Mouse (Mus musculus) lung, postnatal 36 days (tissue): ENCODE results near the gene Hoxa1.

Experiments
- DNase-seq: peaks from one replicate; pipeline ENCODE4 v3.0.0; 2022; ENCODE audit warnings: mixed read lengths

The Hoxa1 gene

DNA sequence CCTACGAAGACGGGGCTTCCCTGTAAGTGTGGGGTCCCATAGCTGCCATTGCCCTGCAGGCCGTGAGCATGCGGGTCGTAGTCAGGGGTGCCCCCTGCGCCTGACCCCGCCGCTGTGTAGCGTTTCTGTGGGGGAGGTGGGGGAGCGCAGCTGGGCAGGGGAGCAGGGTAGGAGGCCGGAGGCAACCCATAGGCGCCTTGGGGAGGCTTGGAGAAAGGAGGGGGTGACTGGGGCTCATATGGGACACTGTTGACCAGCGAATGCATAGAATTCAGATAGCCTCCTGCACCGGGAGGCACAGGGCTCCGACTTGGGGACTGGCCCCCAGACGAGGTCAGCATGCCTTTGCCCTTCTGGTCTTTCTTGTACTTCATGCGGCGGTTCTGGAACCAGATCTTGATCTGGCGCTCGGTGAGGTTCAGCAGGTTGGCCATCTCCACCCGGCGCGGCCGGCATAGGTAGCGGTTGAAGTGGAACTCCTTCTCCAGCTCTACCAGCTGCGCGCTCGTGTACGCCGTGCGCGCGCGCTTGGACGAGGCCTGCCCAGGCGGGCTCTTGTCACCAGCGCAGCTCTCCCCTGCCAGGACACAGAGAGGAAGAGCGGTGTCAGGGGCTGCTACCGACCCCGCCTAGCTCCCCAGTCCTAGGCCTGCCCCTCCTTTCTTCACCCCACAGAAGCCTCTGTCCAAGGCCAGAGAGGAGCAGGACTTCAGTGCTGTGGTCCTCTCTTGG, 12.2 kb upstream of the Hoxa1 start:
- DNase-seq, result no peak

DNA sequence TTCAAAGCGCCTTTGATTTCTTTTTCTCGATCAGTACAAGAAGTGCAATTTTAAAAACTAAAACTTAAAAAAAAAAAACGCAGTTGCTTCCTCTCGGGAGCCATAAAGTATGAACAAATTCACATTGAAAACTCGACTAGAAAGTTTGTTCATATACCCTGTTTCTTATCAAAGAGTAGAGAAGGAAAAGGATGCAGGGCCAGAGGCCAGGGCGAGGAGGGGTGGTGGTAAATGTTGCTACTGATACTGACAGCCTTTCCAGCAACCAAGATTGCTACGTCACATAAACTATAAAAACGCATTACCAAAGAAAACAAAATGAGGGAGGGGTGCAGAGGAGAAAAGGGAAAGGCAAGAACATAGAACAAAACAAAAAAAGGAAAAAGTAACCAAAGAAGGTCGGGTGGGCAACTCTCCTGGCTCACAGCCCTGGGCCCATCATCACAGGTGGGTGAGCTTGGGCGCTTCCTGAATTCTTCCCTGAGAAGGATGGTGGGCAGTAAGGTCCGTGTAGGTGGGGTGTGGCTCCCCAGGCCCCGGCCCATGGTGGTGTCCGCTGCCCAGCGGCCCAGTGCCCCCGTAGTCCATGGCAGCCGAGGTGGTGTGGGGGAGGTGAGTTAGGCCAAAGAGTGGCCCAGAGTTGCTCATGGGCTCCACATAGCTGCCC, 11.5 kb upstream of the Hoxa1 start:
- no peak for DNase-seq

DNA sequence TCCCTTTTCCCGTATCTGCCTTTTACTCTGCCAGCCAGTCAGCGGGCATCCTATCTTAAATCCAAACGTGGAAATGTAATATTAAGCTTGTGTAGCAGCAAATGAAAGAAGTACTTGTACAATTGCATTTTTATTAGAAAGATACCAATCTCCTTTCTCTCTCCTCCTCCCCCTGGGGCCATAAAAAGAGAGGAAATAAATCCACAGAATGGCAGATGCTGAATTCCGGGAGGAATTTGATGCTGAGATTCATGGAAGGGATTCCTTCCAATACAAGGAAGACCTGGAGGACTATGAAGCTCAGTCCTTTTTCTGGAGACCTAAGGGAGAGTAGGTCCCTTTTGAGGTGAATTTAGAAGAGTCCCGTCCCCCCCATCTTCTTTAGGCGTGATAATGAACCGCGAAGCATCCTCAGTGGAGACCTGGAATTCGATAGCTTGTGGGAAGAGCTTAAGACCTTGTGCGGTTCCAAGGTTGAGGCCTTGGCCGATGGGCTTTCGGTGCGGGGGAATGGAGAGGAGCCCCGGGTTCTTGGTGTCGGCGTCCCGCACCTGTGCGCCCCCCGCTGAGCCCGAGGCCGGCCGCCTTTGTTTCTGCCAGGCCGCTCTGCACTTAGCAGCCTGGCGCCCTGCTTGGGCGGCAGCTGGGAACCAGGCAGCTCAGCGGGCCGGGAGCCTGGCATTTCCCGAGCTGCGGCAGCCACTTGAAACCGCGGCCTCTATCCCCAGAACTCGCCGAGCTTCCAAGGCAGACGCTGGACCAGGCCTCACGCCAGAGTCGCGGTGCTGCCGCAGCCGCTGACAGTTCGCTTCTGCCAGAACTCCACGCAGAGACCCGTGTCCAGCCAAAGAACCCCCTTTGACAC, 10.3 kb upstream of the Hoxa1 start:
- no peak for DNase-seq

DNA sequence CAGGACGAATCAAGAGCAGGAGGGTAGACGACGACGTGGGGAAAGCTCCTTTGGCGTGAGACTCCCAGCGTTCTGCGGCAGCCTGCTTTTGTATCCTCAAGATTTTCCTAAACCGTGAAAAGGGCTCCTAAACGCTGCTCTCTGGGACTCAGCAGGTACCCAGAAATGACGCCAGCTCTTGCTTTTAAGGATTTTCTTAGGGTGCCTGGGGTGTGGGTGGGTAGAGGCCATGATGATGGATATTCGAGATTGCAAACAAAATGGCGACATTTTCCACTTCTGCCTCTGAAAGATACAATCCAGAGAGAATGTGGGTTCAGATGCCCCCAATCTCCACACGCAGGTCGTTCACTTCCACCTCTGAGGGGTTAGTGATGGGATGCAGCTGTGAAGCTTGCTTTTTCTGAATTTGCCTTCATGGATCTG, 9.6 kb upstream of the Hoxa1 start:
- DNase-seq, result no peak

DNA sequence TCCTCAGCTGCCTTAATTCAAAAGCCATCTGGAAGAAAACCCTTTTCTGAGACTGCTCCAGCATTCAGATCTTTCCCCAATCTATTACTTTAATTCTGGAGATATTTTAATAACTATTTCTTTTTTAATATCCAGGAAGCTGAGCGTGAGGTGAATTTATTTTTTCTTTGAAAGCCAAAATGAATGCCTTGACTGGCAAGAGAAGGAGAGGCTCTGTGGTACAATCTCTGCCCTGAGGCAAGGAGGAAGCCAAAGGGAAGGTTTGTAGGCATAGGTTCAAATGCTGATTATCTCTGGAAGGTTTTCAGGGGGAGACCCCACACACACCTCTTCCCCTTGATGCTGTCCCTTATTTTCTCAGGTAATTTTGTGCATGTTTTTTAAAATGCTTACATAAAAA, 9.1 kb upstream of the Hoxa1 start:
- DNase-seq, result no peak

DNA sequence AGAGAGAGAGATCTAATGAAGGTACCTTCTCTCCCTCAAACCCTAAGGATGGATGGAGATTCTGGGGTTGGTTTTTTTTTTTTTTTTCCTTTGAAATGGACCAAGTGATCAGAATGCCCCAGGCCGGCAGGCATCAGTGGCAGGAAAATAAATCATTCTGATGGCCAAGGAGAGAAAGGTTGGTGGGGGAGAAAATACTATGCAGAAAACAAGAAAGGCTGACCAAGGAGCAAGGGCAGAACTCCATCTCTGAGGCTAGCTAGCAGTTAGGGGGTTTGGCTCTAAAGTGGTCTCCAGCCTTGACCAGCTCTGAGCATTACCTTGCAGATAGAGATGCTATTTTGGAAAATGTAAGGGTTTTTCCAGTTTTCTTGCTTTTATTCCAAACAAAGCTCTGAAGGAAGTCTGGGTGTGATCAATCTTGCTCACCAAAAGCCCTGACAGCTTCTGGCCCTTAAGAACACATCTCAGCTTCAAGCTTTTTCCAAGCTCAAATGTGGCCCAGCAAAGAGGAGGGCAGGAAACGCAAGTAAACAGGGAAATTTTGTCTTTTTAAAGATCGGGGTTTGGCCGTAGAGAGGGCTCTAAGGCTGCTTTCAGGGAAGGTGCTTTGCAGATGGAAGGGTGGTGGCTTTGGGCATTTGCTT, 8.4 kb upstream of the Hoxa1 start:
- no peak for DNase-seq

DNA sequence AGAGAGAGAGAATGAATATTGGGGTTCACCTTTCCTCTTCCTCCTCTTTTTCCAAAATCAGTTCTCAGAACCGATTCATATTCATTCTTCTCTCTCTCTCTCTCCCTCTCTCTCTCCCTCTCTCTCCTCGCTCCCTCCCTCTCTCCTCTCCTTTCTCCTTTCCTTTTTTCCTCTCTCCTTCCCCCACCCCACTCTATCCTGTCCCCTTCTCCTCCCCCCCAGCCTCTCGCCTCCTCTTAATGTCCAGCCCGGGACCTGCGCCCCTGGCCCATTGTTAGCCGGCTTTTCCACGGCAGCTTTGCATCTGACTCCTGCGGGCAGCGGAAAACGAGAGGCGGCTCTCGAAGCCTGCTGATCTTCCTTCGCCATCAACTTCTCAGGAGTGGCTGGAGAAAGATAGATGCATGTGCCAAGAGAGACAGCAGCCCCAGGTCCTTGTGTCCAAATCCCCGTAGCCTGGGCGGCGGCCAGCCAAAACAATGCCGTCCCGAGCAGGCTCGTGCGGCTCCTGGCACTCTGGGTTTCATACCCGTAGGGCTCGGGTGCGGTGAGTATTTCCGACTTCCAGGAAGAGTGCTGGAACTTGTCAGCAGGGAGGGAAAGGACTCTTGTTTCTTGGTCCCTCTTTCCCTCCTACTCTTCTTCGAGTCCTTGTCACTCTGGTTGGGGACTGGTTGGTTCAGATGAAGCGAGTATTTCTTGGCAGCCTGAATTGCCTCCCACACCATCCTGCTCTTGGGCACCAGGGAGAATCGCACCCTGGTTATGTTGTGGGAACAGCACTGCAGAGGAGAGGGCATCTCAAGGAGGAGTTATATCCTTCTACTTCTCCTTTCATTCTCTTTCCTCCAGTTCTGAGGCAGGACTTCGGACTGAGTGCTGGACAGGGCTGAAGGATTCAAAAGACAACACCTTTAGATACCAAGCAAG, 7.6 kb upstream of the Hoxa1 start:
- peak; percentile 62 for DNase-seq

DNA sequence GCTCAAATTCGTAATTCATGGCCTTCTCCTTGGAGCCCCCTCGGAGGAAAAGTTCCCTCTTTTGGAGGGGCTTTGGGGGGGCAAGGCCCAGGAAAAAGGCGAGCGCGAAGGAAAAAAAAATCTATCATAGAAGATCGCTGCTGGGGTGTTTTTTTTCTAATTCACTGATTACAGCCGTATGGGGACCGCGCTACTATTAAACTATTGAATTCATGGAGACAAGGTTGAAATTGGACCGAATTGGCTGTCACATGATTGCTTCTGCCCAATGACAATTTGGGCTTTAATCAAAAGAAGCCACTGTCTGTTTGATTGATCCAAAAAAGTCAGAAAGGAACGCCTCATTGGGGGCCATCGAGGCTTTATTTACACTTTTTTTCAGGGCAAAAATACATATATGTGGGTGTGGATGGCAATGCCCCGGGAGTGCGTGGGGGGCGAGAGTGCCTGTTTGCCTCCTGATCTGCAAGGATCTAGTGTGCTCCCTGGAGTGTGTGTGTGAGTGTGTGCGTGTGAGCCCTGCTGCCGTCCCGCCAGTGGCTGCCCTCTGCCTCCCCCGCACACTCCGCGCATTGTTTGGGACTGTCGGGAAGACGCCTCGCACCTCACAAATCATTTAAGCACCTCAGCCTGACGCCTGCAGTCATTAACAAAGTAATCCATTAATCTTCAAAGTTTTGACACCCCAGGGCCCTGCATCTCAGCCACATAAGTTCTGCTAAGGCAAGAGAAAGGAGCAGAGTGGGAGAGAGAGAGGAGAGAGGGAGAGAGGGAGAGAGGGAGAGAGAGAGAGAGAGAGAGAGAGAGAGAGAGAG, 6.7 kb upstream of the Hoxa1 start, which contains the start of gene Hoxa2:
Gene Hoxa2 (minus strand): TSS at position 206 of the 815 bp plus-strand sequence.
- DNase-seq, result peak; percentile 63

DNA sequence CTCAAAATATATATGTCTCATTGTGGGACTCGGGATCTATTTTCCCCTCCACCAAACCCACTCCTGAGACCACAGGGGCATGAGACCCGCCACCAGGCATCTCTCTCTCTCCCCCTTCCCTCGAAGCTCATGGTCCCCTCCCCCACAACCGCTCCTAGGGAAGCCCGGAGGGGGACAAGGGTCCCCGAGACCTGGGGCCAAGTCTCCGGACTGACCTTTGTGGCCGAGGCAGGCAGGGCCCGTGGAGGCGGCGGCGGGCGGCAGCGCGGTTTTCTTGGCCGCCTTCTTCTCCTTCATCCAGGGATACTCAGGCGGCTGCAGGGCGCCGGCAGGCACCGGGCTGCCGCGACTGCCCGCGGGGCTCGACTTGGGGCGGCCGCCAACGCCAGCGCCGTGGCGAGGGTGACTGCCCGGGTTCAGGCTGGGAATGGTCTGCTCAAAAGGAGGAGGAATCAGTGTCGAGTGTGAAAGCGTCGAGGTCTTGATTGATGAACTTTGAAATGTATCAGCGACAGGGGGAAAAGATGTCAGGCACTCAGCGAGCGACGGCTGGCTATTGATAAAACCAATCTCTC, 6.0 kb upstream of the Hoxa1 start:
- no peak for DNase-seq

DNA sequence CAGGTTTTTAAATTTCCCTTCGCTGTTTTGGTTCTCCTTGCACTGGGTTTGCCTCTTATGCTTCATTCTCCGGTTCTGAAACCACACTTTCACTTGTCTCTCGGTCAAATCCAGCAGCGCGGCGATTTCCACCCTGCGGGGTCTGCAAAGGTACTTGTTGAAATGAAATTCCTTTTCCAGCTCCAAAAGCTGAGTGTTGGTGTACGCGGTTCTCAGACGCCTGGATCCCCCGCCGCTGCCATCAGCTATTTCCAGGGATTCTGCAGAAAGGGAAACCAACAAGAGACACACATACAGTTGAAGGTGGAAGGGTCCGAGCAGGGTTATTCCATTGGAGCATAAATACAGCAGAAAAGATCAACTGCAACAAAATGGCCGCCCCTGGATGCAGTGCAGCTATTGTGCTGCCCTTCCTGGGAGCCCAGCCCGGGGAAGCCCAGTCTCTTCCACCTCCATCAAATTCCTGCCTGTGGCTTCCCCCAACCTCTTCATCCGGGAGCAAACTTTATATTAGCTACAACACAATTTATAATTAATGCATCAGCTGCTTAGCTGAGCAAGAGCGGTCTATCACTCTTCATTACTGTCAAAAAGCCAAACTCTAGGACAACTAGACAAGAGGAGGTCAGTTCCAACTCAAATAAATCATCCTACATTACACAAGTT, 5.4 kb upstream of the Hoxa1 start:
- DNase-seq, result no peak

DNA sequence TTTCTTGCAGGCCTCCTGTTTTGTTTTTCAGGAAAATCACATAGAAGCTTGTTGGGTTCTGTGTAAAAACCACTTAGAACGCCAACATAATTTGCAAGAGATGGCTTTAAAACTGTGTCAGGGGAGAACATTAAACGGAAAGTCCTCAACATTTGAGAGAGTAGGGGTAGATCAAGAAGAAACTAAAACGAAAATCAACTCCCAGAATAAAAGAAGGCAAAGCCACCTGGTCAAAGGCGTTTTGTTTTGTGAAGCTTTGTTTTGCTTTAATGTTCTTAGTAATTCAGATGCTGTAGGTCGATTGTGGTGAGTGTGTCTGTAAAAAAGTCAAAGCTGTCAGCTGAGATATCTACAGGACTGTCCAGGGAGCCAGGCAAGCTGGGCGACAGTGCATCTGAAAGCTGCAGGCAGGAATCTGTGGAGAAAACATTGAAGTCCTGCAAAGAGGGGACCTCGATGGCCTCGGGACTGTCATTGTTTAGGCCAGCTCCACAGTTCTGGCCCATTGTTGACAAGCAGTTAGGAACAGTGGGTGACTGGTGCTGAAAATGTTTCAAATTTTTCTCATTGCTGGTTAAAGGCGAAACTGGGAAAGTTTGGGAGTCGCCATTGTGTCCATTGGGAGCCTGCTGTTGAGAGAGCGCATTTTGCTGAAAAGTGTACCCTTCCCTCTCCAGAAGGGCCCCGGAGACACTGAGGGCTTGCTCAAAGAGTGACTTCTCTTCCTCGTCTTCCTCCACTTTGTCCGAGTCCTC, 4.7 kb upstream of the Hoxa1 start:
- DNase-seq, result no peak

DNA sequence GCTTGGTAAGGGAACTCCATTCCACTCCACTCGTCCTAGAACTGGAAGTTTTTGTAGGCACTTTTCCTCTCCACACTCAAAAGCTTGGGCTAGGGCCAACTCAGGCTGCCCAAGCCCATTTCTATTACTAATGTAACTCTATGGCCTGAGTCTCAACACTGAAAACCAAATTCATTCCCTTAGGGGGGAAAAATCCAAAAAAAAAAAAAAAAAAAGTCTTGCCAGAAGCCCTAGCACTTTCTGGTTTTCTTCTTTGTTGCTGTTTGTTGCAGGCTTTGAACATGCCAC, 3.9 kb upstream of the Hoxa1 start:
- no peak for DNase-seq

DNA sequence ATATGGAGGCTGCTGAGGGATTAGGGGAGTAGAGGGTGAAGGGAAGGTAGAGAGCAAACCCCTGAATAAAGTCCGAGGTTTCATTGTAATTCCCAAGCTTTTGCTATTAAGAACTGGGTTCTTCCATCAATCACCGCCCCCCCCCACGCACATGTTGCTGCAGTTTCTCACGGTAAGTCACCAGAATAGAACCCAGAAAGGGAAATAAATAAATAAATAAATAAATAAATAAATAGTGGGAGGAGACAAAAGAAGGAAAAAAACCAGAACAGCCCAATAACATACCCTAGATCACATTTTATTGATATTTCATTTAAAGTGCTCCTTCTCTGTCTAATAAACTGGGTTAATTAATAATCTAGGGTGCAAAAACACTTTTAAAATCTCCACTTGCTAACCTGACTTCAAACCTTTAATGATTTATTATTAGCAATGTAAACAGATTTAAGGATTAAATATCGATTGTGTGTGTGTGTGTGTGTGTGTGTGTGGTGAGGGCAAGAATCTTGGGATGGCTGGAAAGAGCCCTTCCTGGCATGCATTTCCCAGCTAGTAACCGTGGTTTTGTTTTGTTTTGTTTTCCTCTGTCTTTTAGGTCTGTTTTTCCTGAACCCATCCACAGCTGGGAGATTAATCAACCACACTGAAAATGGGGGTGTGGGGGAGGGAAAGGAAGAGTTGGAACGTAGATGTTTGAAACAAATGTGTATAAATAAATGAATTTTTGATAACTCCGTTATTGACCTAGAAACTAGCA, 3.4 kb upstream of the Hoxa1 start:
- no peak for DNase-seq

DNA sequence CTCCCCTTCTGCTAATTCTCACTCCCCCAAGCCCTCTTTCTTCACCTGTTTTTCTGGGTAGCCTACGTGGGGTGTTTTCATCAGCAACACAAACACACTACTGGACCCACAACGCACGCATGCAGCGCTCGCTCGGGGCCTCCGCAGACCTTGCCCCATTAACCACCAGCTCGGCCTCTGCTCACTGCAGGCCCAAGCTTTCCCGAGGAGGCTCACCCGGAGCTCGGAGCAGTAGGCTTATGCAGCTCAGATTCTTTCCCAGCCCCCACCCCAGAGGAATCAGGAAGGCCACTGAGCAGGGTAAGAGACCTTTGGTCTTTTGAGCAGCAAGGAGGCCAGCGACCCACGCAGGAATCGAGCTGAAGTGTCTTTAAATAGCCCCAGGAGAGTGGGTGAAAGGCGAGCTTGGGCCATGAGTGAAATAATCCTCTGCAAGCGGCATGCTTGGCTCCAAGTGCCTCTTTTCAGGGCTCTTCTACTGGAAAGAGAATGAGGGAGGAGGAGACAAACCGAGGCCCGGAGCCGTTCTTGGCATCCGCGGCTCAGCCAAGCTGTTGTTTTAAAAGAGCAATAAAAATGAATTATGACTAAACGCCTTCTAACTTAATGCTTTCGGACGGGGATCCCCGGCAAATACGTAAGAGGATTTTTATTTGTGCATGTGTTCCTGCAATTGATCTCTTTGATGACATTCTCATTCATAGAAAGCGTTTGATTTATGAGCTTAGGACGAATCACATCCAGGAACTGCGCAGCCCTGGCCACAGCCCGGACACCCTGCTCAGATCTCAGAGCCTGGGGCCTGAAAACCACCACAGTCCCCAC, 2.6 kb upstream of the Hoxa1 start:
- DNase-seq, result peak; percentile 72

DNA sequence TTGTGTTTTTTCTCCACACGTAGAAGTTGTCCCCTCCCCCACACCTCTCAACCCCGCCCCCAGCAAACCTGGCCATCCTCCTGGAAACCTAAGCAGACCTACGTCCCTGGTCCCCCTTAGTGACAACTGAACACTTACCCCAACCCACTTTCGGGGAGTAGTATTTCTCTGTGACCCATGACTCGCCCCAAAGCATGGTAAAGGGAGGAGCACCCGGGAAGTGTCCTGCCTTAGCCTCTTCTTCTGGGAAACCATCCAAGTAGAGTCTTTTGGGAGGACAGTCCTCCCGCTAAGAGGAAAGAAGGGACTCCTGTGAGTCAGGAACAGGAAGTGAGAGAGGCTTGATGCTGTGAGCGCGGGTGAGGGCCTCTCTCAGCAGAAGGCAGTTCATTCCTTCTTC, 1.9 kb upstream of the Hoxa1 start:
- DNase-seq, result no peak

DNA sequence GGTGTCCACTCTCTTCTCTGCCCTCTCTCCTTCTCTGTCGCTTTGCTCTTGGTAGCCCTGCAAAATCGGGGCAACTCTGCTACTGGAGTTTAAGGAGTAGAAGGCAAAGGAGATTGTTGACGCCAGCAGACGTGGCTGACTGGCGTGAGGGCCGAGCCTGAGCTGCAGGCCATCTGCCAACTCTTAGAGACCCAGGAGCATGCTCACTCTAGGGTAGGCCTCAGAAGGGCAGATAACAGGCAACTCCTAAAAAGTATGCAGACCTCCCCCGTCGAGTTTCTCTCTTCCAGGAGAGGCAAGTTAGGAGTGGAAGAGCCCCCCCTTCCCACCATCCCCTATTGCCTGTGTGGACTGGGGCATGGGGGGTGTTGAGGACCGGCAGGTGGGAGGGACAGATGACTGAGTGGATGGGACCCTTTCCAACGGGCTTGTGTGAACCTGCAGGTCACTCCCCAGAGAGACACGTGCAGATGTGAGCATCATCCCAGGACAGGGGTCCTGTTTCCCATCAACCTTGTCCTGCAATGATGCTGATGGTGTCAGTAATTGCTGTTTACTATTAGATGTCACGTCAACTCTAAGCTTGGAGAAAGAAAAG, 1.1 kb upstream of the Hoxa1 start:
- peak; percentile 57 for DNase-seq
